Mouse (Mus musculus) R1 (cell line): ENCODE measurements around the gene Krt42.
A peak's percentile ranks its signal among the peaks of the same experiment; 100 is the strongest.
"Not testable (repeated sequence)": the region's sequence is repeated elsewhere in the genome, so short reads cannot be mapped to it uniquely, and the experiment has no call there.

Experiments
- DNase-seq: peaks from one replicate; pipeline ENCODE4 v3.0.0-alpha.2; 2018; ENCODE audit warnings: low read depth, low spot score

Gene Krt42

DNA sequence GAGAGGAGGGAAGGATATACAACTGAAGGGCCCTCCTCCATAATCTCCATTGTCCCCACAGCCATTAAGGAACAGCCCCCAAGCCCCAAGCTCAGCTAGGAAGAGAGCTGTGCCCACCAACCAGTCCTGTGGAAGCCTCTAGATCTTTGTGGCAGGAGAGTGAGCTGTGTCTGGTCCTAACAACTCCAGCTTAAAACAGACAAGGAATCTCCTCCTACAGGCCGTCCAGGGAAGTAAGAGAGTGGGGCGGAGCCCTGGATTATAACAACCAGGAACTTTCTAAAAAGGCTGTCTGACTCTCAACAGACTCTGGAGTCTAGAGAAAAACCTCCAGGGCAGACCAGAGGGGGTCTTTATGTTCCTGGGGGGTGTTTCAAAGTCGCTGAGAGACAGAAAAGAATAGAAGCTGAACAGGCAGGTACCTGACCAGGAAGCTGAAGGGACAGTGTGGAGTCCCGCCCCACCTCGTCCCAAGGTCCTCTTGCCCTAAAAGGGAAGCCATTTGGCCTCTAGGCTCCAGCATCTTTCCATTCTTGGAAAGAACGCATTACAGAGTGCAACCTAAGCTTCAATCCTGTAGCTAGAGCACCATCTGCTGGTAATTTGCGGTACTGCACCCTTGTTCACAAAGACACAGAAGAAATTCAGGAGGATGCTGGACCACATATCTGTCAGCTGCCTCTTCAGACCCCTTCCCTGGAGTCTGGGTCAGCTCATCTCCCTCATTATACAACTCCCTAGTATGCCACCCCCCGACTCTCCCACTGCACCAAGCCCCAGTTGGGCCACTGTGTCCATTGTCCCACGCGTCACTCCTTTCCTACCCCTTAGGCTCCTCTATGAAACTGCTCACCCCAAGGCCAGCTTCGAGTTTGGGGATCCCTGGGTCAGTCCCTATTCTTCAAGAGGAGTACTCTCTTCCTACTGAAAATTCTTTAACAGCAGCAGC, 12.2 kb upstream of the Krt42 start:
- DNase-seq, result peak; percentile 93

DNA sequence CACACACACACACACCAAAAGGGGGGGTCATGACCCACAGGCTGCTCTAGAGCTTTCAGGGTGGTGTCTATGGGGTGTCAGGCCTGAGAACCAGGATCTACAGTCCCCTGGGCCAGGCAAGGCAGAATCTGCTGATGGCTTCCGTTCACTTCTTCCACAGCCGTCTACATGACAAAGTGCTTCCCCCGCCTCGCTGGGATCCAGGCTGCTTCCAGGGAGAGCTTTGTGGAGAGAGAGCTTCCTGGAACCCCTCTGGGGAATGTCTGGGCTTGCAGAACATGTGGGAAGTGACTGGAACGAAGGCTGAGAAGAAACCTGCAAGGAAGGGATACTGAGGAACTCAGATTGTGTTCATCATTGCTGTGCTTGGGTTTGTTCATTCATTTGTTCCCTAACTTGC, 9.1 kb upstream of the Krt42 start:
- peak; percentile 70 for DNase-seq

DNA sequence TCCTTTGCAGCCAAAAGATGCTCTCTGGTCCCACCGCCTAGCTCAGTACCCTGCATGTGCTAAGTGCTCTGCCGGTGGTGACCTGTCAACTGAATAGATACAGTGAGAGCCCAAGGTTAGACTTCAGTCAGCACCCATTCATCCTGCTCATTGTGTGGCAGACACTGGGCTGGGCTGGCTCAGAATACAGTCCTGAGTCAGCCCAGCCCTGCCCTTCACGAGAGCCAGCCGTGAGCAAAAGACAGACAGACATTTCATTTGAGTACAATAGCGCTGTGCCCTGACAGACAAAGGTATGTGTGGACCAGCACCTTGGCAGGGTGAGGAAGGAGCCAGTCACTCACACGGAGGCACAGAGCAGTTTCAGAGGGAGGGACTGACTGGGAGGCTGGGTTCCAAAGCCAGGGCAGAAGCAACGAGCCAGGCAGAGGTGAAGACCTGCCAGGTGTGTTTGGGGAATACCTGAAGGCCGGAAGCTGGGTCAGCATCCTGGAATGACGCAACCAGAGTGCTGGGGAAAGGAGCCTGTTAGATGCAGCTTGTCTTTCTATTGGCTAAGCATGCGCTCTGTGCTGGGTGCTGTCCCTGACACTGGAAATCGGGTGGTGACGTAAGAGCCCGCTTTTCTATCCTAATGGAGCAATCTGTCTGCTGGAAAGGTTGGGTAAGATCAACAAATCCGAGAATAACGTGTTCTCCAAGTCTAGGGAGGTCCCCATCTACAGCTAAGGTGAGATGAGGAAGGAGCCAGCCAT, 8.2 kb upstream of the Krt42 start:
- DNase-seq, result peak; percentile 69

- peak; percentile 95 for DNase-seq
These were observed 5.8 kb upstream of the Krt42 start for GRCm38 (mm10) chr11:100275466-100275865.

- peak; percentile 96 for DNase-seq
These were observed 5.0 kb upstream of the Krt42 start for GRCm38 (mm10) chr11:100274719-100275118.

DNA sequence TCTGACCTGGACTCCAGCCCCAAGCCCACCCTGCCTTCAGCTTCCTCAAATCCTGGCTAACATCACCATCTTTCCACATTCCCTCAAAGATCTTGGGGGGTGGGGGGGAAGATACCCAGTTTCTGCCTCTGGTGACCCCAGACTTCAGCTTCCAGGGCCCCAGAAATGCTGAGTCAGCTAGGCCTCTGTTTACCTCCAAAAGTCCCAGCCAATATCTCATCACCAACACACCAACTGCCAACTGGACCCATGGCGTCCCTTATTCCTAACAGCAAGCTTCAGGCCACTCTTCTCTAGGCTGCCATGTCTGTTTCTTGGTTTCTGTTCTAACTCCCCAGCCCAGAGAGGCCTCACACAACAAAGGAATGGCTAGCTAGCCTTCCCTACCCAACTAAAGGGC, 2.2 kb upstream of the Krt42 start:
- DNase-seq, result no peak

DNA sequence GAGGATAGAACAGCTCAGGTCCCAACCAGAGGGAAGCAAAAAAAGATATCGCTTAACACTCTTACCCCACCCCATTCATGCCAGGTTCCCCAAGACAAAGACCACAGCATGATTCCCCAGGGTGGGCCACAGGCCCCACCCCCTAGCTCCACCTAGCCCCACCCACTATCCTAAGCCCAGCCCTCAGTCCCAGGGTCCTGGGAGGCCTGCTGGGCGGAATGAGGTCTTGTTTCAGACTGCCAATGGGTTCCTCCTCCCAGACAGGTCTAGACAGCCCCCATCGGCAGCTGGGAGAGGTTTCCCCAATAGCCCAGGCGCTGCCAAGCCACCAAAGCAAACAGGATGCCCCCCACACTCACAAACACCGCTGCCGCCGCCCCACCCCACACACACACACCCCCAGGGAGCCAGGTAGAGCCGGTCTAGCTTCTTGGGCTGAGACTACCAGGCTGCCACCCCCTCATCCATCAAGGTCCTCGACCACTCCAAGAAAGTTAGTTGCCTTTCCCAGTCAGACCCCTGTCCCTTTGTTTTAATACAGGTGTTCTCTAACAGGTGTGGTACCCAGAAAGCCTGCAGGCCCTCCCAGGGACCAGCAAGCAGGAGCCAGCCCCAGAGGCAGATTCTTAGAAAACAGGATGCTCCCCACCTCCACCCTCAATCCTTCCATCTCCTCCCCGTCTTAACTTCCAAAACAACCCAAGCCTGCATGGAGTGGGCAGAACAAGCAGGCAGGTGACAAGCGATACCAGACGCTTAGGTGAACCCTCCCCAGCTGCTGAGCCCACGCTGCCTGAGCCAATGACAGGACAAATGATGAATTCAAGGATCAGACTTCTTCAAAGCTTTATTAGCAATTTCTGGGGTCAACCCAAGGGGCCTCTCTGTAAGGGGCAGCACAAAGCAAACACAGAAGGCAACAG, 7.4 kb downstream of the Krt42 start:
- peak; percentile 87 for DNase-seq

- no peak for DNase-seq
These were observed 8.5 kb downstream of the Krt42 start for GRCm38 (mm10) chr11:100261235-100261605.

- peak; percentile 33 for DNase-seq
These were observed 9.0 kb downstream of the Krt42 start, which contains the start of gene Krt17 for GRCm38 (mm10) chr11:100260514-100261234. Krt17 (minus strand) TSS chr11:100261029.

DNA sequence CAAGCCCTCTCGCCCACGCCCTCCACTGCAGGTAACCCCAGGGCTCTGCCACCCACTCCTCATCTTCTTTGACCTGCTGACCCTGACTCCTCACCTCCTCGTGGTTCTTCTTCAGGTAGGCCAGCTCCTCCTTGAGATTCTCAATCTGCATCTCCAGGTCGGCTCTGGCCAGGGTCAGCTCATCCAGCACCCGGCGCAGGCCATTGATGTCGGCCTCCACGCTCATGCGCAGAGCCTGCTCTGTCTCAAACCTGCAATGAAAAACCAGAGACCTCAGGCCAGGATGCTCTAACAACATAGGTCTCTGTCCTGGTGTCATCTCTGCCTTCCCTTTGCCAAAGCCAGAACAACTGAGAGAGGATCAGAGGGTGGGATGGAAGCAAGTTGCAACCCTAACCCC, 10.6 kb downstream of the Krt42 start:
- DNase-seq, result peak; percentile 16

DNA sequence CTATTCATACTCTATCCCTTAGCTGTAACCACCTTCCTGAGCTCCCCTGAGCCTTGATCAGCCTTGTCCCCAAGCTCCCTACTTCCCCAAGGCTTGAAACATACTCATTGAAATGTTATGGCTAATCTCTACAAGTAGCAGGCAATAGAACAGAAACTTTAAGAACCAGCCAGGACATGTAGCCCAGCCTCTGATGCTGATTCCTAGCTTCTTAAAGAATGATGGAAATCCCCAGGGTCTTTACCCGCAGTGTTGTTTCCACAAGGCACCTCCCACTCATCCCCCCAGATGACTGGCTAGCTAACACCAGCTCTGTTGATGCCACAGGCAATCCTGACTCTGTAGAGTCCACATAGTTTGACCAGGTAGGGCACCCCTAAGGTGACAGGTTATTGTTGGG, 11.7 kb downstream of the Krt42 start:
- DNase-seq, result no peak

GRCm38 (mm10) chr11:100255514-100255913, 14.2 kb downstream of the Krt42 start:
- peak; percentile 18 for DNase-seq

DNA sequence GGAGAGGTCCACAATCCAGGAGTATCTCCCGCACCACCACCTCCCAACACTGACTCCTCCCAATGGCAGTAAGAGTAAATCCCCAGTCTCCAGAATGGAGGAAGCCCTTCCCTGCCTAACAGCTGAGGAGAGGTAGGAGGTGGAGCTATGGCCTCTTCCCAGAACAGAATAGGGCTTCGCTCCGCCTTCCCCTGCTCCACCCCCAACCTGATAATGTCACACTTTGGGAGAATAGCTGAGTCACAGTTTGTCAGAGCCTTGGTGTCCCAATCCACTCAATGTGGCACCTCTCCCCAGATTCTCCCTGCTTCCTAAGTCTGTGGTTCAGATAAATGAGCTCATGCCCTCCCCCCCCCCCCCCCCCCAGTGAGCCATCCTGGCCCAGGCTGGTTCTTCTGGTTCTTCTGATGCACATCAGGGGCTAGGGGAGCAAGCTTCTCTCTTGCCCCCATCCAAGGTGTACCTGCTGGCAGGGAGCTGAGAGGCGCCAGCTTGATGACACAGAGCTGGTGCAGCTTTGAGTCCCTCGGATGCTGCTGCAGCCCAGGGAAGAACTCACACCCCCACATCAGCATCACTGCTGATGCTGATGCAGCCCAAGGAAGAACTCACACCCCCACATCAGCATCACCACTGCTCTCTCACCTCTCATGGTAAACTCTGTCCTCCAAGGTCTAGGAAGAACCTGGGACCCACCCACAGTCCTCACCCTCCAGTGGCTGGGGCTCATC, 15.1 kb downstream of the Krt42 start:
- DNase-seq, result peak; percentile 83

DNA sequence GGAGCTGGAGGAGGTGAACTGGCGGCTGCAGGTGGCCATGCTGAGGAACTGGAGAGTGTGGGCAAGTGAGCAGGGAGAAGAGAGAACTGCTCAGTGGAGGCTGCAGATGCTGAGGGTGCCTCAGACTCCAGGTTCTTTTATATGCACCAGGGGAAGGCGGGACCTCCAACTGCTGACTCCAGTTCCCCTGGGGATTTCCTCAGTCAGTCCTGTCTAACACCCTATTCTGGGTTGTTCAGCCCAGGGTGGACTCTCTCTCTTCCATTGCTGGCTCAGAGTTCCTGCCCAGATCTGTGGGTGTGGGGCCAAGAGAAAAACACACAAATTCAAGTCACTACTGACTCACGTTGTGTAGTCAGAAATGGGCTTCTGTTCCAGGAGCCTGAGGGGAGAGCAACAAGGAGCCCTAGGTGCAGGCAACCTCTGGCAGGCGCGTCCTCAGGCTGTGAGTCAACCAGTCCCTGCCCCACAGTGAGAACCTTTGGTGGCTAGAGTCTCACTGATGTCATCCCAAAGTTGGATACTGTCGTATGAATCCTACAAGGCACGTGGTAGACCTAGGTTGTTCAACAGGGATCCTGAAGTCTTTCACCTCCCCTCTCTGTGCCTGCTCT, 20.7 kb downstream of the Krt42 start, which contains the start of gene Krt16:
TSS of gene Krt16 (minus strand) at position 51 of the 614 bp plus-strand sequence.
- no peak for DNase-seq

DNA sequence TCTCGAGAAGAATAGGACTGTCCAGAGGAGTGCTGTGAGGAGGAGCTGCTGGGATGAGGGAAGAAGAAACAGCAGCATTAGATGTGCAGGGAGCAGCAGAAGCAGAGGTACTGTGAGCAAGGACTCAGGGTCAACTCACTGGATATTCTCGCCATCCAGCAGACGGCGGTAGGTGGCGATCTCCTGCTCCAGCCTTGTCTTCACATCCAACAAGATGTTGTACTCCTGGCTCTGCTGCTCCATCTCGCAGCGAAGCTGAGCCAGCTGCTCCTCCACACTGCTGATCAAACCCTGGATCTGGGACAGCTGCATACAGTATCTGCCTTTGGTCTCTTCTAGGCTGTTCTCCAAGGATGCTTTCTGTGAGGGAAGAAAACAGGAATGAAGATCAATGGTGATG, 23.2 kb downstream of the Krt42 start:
- DNase-seq, result not testable (repeated sequence)

DNA sequence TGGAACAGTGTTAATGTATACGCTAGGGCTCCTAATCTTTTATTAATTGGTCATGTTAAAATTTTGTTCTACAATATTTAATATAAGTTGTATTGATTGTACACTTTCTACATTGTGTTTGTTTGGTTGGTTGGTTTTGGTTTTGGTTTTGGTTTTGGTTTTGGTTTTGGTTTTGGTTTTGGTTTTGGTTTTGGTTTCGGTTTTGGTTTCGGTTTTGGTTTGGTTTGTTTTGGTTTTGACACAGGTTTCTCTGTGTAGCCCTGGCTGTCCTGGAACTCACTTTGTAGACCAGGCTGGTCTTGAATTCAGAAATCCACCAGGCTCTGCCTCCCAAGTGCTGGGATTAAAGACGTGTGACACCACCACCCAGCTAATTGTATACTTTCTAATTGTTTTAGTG, 29.4 kb downstream of the Krt42 start:
- not testable (repeated sequence) for DNase-seq

GRCm38 (mm10) chr11:100221741-100222140, 47.9 kb downstream of the Krt42 start:
- DNase-seq, result peak; percentile 44

DNA sequence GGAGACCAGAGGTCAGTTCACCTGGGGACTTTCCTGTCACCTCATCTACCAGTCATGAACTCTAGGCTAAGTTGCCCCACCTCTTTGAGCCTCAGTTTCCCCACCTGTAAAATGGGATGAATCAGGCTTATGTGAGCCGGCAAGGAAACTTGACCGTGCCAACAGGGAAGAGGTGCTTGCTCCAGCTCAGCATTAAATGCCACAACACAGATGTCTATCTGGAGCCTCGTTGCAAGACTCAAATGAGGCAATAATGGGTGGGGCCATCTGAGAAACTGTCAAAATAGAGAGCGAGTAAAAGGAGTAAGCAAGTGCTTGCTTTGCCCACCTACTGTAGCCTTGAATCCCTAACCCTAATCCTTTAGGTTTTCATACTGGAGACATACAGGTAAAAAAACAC, 50.4 kb downstream of the Krt42 start:
- no peak for DNase-seq
